Mouse (Mus musculus) cortical plate, adult 2 months (tissue): ENCODE measurements at regions not wholly inside any gene's neighbourhood (a gene's known extent, or its start where the extent isn't known, plus 50 kb on each side); places are given as distances from the start of the nearest gene placed in this dataset.

ENCODE experiments used
- CTCF ChIP-seq: fragments of 200-500 bp; IDR thresholded peaks from 2 replicates; pipeline ENCODE4 v1.5.1; 2011; ENCODE audit warnings: mild to moderate bottlenecking, control low read depth, low read length; ENCODE audit not compliant: insufficient read depth; ENCODE audit errors: extremely low read depth
- POLR2A ChIP-seq: fragments of 200-500 bp; IDR thresholded peaks from 2 replicates; pipeline ENCODE4 v1.6.1; 2011; ENCODE audit warnings: mild to moderate bottlenecking, low read length, control low read depth; ENCODE audit not compliant: insufficient read depth; ENCODE audit errors: extremely low read depth

DNA sequence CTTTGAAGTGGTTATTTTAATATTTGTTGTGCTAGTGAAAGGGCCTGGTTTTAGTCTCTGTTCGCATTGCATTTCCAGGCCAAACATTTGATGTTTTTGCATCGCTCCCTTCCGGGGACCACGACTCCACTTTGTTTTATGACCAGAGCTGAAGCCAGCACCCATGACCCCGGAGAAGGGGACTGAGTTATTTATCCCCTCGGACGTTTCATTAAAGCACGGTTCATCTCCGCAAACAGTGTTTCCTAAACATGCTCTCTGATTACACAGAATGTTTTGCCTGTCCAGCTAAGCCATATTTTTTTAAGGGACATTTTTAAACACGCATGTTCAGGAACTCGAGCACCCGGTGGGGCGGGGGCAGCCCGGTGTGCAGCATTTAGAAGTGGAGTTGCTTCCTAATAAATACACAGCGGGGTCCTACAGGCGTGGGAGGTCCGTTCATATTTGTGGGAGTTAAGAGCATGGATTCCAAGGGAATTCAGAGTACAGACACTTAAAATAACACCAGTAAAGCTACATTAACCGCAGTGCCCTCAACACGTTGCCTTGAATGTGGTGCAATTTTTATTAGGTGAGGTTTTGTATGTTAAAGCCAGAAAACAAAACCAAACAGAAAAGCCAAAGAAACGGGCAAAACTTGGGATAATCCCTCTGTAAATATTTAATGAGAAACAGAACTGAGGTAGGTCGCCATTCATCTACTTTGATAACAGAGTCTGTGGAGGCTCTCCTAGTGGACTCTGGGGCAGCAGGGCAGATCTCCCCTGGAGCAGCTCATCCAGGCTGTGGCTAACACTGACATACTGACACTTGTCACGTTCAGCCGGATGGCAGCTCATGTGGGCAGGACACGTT is 154.8 kb upstream of the Npvf start:
- TF ChIP-seq POLR2A (no peak), CTCF (no peak)
